In the genomic region with DNA sequence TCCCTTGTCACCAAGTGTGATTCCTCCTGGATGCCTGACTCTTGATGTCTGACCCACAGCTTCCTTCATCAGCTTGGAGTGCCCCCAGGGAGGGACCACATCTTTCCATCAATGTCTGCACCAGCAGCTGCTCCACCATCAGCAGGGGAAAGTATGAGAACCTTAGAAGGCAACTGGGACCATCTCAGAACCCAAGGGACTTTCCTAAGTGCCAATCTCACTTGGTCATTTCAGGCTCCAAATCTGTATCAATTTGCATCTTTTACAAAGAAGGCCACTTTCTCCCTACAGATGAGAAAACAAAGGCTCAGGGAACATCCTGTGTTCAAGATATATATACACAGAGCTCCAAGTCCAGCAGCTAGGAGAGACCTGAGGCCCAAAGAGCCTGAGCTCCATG, we compare ENCODE assay signal across 9 mouse cellular contexts.
DNase-seq lines count a peak whose midpoint lies in the region; ATAC-seq and TF ChIP-seq lines count a peak whose summit lies in the region.
"Had no signal": no experiment of that assay in that cellular context is flagged by ENCODE, and none has a peak within 500 bp of the region (broad histone marks: within the 10 kb centered on the region; RNA-seq: fewer than 3 reads in every experiment).

No protein-coding gene starts in this region.

- peak overlapping the region; percentile 41 for H3K27ac ChIP-seq in cortical plate, adult 2 months (ENCODE audit: insufficient read depth, low read length)
- peak overlapping the region; percentile 99 for H3K27ac ChIP-seq in forebrain, embryonic 12.5 days
- H3K27ac ChIP-seq in hindbrain, embryonic 14.5 days, result peak overlapping the region; percentile 96
- peak overlapping the region; percentile 95 for H3K27ac ChIP-seq in midbrain, embryonic 15.5 days
- no peak overlapping the region for H3K27ac ChIP-seq in kidney, embryonic 16.5 days (ENCODE audit: low read length)
- H3K27ac ChIP-seq: lung, embryonic 15.5 days had no signal

- TF ChIP-seq CTCF in cortical plate, adult 2 months (IDR thresholded peaks at IDR 0.05; ENCODE audit: extremely low read depth, insufficient read depth, low read length), result no peak

- H3K36me3 ChIP-seq in forebrain, embryonic 12.5 days (replicated peaks), result no peaks in the 10 kb centered on the region
- H3K36me3 ChIP-seq in hindbrain, embryonic 14.5 days (replicated peaks; ENCODE audit: control insufficient read depth, insufficient read depth), result no peaks in the 10 kb centered on the region
- no peaks in the 10 kb centered on the region for H3K36me3 ChIP-seq in midbrain, embryonic 15.5 days (replicated peaks)
- H3K36me3 ChIP-seq in kidney, embryonic 16.5 days (ENCODE audit: insufficient read depth, low read length), result no peaks in the 10 kb centered on the region
- H3K36me3 ChIP-seq: lung, embryonic 15.5 days had no signal

- peaks cover 31% of the 10 kb centered on the region for H3K4me1 ChIP-seq in cortical plate, adult 2 months (ENCODE audit: control insufficient read depth, insufficient read depth, low read length)
- H3K4me1 ChIP-seq in forebrain, embryonic 12.5 days, result peaks cover 84% of the 10 kb centered on the region
- H3K4me1 ChIP-seq in hindbrain, embryonic 14.5 days (replicated peaks; ENCODE audit: control insufficient read depth, insufficient read depth, low read length), result peaks cover 85% of the 10 kb centered on the region
- peaks cover 85% of the 10 kb centered on the region for H3K4me1 ChIP-seq in midbrain, embryonic 15.5 days
- H3K4me1 ChIP-seq in kidney, embryonic 16.5 days (ENCODE audit: insufficient read depth, low read length), result peaks cover 8% of the 10 kb centered on the region; the same call in 1 of the 2 replicates

- no peak overlapping the region for H3K4me3 ChIP-seq in cortical plate, adult 2 months (ENCODE audit: insufficient read depth, low read length)
- no peak overlapping the region for H3K4me3 ChIP-seq in forebrain, embryonic 12.5 days (replicated peaks)
- H3K4me3 ChIP-seq in hindbrain, embryonic 14.5 days (replicated peaks; ENCODE audit: low read length), result no peak overlapping the region
- H3K4me3 ChIP-seq in midbrain, embryonic 15.5 days, result no peak overlapping the region
- H3K4me3 ChIP-seq in kidney, embryonic 16.5 days (ENCODE audit: low read length), result no peak overlapping the region
- H3K4me3 ChIP-seq: lung, embryonic 15.5 days had no signal

- no peaks in the 10 kb centered on the region for H3K27me3 ChIP-seq in forebrain, embryonic 12.5 days
- no peaks in the 10 kb centered on the region for H3K27me3 ChIP-seq in hindbrain, embryonic 14.5 days (ENCODE audit: control insufficient read depth, insufficient read depth, low read length)
- no peaks in the 10 kb centered on the region for H3K27me3 ChIP-seq in midbrain, embryonic 15.5 days (replicated peaks)
- no peaks in the 10 kb centered on the region for H3K27me3 ChIP-seq in kidney, embryonic 16.5 days (ENCODE audit: insufficient read depth, low read length)
- H3K27me3 ChIP-seq: lung, embryonic 15.5 days had no signal

- no peak for ATAC-seq in forebrain, embryonic 12.5 days (ENCODE audit: low FRiP score)
- ATAC-seq in hindbrain, embryonic 14.5 days (ENCODE audit: low FRiP score), result no peak
- ATAC-seq in midbrain, embryonic 15.5 days (replicated peaks), result no peak
- ATAC-seq in kidney, embryonic 16.5 days (ENCODE audit: low FRiP score, low TSS enrichment), result no peak

- no peak for DNase-seq in hindbrain, embryonic 14.5 days (ENCODE audit: low spot score)
- no peak for DNase-seq in adipocyte (ENCODE audit: low spot score)
- no peak for DNase-seq in urinary bladder, adult 18-20 months (ENCODE audit: low spot score in 2 of 2)
- DNase-seq: gastrocnemius, postnatal 14 days had no signal

- H3K9ac ChIP-seq in forebrain, embryonic 12.5 days, result no peak overlapping the region
- H3K9ac ChIP-seq in hindbrain, embryonic 14.5 days, result no peak overlapping the region
- no peak overlapping the region for H3K9ac ChIP-seq in midbrain, embryonic 15.5 days
- no peak overlapping the region for H3K9ac ChIP-seq in kidney, embryonic 16.5 days (replicated peaks; ENCODE audit: low read length)
- H3K9ac ChIP-seq: lung, embryonic 15.5 days had no signal

- peak overlapping the region; percentile 8; the same call in 1 of the 2 replicates for H3K4me2 ChIP-seq in forebrain, embryonic 12.5 days
- H3K4me2 ChIP-seq in hindbrain, embryonic 14.5 days (replicated peaks), result no peak overlapping the region
- no peak overlapping the region for H3K4me2 ChIP-seq in midbrain, embryonic 15.5 days
- no peak overlapping the region for H3K4me2 ChIP-seq in kidney, embryonic 16.5 days (replicated peaks; ENCODE audit: low read depth, low read length)
- H3K4me2 ChIP-seq: lung, embryonic 15.5 days had no signal

- TF ChIP-seq POLR2A in cortical plate, adult 2 months (IDR thresholded peaks at IDR 0.05; ENCODE audit: extremely low read depth, insufficient read depth, low read length), result no peak

- H3K9me3 ChIP-seq in forebrain, embryonic 12.5 days, result no peaks in the 10 kb centered on the region
- no peaks in the 10 kb centered on the region for H3K9me3 ChIP-seq in hindbrain, embryonic 14.5 days (ENCODE audit: control insufficient read depth, low read length)
- H3K9me3 ChIP-seq in midbrain, embryonic 15.5 days, result no peaks in the 10 kb centered on the region
- H3K9me3 ChIP-seq in kidney, embryonic 16.5 days (ENCODE audit: low read length), result no peaks in the 10 kb centered on the region
- H3K9me3 ChIP-seq: lung, embryonic 15.5 days had no signal
